Mouse (Mus musculus) olfactory bulb, adult 2 months (tissue): Measurements from ENCODE around the gene Stk17b. TPM values are rescaled to one million over a fixed set of nuclear protein-coding genes. Genes with fewer than 3 reads are reported as not detected.
"Not testable (repeated sequence)": the region's sequence is repeated elsewhere in the genome, so short reads cannot be mapped to it uniquely, and the experiment has no call there.

Experiments
- H3K27ac ChIP-seq: fragments of 200-500 bp; 2 replicates; pipeline ENCODE4 v1.5.1; 2012; ENCODE audit warnings: low read depth, low read length; ENCODE audit not compliant: insufficient read depth
- H3K4me1 ChIP-seq: fragments of 200-500 bp; 2 replicates; pipeline ENCODE4 v1.6.1; 2012; ENCODE audit warnings: low read length; ENCODE audit not compliant: control insufficient read depth, insufficient read depth
- H3K4me3 ChIP-seq: fragments of 200-500 bp; 2 replicates; pipeline ENCODE4 v1.5.1; 2012; ENCODE audit warnings: mild to moderate bottlenecking, low read depth, low read length, moderate library complexity; ENCODE audit not compliant: insufficient read depth
- CTCF ChIP-seq: fragments of 200-500 bp; IDR thresholded peaks from 2 replicates; pipeline ENCODE4 v1.5.1; 2012; ENCODE audit warnings: low read depth, mild to moderate bottlenecking, low read length, moderate library complexity; ENCODE audit not compliant: insufficient read depth
- POLR2A ChIP-seq: fragments of 200-500 bp; IDR thresholded peaks from 2 replicates; pipeline ENCODE4 v1.6.1; 2012; ENCODE audit warnings: mild to moderate bottlenecking, low read depth, low read length, moderate library complexity; ENCODE audit not compliant: insufficient read depth
- WGBS: fragments of 180-500 bp; shearing (Covaris S2); methylation state at CpG from one replicate; pipeline ENCODE4 v1.1.7; 2018; 5-methylcytosine and 5-hydroxymethylcytosine counted together
- polyA plus RNA-seq: library from polyadenylated mRNA; stranded (reverse); fragments of >200 nt; gene quantifications from 2 replicates; pipeline ENCODE4 v1.2.4, GENCODE M21; 2012; ENCODE audit warnings: low replicate concordance; ENCODE audit not compliant: missing spikeins, insufficient read depth, insufficient read length

Gene Stk17b
- polyA plus RNA-seq, 1 experiment, result not detected

- Histone ChIP-seq H3K4me3 (no peak overlapping the region), H3K4me1 (no peaks in the 10 kb centered on the region), H3K27ac (no peak overlapping the region)
- 79% methylated on average over 5 of the region's 5 CpGs for WGBS
- TF ChIP-seq POLR2A (no peak), CTCF (no peak)
Observed at GRCm38 (mm10) chr1:53746001-53746400, 39.0 kb downstream of the Stk17b start.

- Histone ChIP-seq H3K27ac (no peak overlapping the region), H3K4me3 (no peak overlapping the region), H3K4me1 (no peaks in the 10 kb centered on the region)
- TF ChIP-seq CTCF (no peak), POLR2A (no peak)
- 93% methylated on average over 3 of the region's 3 CpGs for WGBS
Observed at GRCm38 (mm10) chr1:53741742-53742458, 43.1 kb downstream of the Stk17b start.

- WGBS, result 27% methylated on average over 4 of the region's 4 CpGs
Observed at GRCm38 (mm10) chr1:53740777-53741336, 44.2 kb downstream of the Stk17b start.

GRCm38 (mm10) chr1:53740077-53740776, 44.8 kb downstream of the Stk17b start:
- H3K4me1 ChIP-seq, result not testable (repeated sequence)

More at GRCm38 (mm10) chr1:53740777-53741336, 44.2 kb downstream of the Stk17b start:
- Histone ChIP-seq H3K4me3 (no peak overlapping the region), H3K4me1 (no peaks in the 10 kb centered on the region), H3K27ac (no peak overlapping the region)
- TF ChIP-seq CTCF (no peak), POLR2A (no peak)

GRCm38 (mm10) chr1:53736583-53736982, 48.4 kb downstream of the Stk17b start:
- 99% methylated on average over 3 of the region's 3 CpGs for whole genome bisulfite sequencing
- no peak overlapping the region for H3K4me3 ChIP-seq
- H3K4me1 ChIP-seq, result no peaks in the 10 kb centered on the region
- TF ChIP-seq CTCF (no peak), POLR2A (no peak)
- no peak overlapping the region for H3K27ac ChIP-seq

More at GRCm38 (mm10) chr1:53740077-53740776, 44.8 kb downstream of the Stk17b start:
- not testable (repeated sequence) for H3K4me3 ChIP-seq, H3K27ac ChIP-seq
- 32% methylated on average over 3 of the region's 4 CpGs for WGBS

- no peak for TF ChIP-seq POLR2A
- no peak for TF ChIP-seq CTCF
- Histone ChIP-seq H3K4me3 (no peak overlapping the region), H3K4me1 (no peaks in the 10 kb centered on the region), H3K27ac (no peak overlapping the region)
- 85% methylated on average over 5 of the region's 5 CpGs for WGBS
Observed at GRCm38 (mm10) chr1:53728489-53729225, 56.4 kb downstream of the Stk17b start.

GRCm38 (mm10) chr1:53726883-53727282, 58.1 kb downstream of the Stk17b start:
- TF ChIP-seq POLR2A, result no peak
- no peak for TF ChIP-seq CTCF
- WGBS, result 97% methylated on average over 2 of the region's 2 CpGs
- H3K4me1 ChIP-seq, result no peaks in the 10 kb centered on the region

GRCm38 (mm10) chr1:53721353-53721752, 63.7 kb downstream of the Stk17b start:
- TF ChIP-seq CTCF, result no peak
- Histone ChIP-seq H3K4me1 (no peaks in the 10 kb centered on the region), H3K4me3 (no peak overlapping the region), H3K27ac (no peak overlapping the region)

More at GRCm38 (mm10) chr1:53726883-53727282, 58.1 kb downstream of the Stk17b start:
- H3K27ac ChIP-seq, result no peak overlapping the region
- no peak overlapping the region for H3K4me3 ChIP-seq
